Mouse (Mus musculus) liver, embryonic 11.5 days (tissue): ENCODE measurements around the gene Spryd3. TPM values are rescaled to one million over a fixed set of nuclear protein-coding genes. Genes with fewer than 3 reads are reported as not detected.

ENCODE experiments used
- ATAC-seq: fragments of 200-750 bp; cut with Nextera tagmentation; replicated peaks from 2 replicates; pipeline ENCODE4 v1.8.0; 2017; ENCODE audit warnings: moderate number of reproducible peaks, mild to moderate bottlenecking, moderate TSS enrichment, moderate library complexity; ENCODE audit not compliant: low FRiP score
- DNase-seq: peaks from one replicate; pipeline ENCODE4 v3.0.0-alpha.2; 2017; ENCODE audit warnings: low spot score
- H3K27ac ChIP-seq: fragments of 300-500 bp; sonication (generic); 2 replicates; pipeline ENCODE4 v1.5.1; 2014; ENCODE audit warnings: mild to moderate bottlenecking, low read depth, low read length, control low read depth
- H3K27me3 ChIP-seq: fragments of 300-500 bp; sonication (generic); replicated peaks from 2 replicates; pipeline ENCODE4 v1.6.1; 2014; ENCODE audit warnings: low read length, mixed read lengths; ENCODE audit not compliant: control insufficient read depth, insufficient read depth
- H3K36me3 ChIP-seq: fragments of 300-500 bp; sonication (generic); 2 replicates; pipeline ENCODE4 v1.6.1; 2014; ENCODE audit warnings: mild to moderate bottlenecking, low read length, moderate library complexity, mixed read lengths; ENCODE audit not compliant: control insufficient read depth, insufficient read depth
- H3K4me1 ChIP-seq: fragments of 300-500 bp; sonication (generic); replicated peaks from 2 replicates; pipeline ENCODE4 v1.6.1; 2014; ENCODE audit warnings: low read length, mixed read lengths; ENCODE audit not compliant: control insufficient read depth, insufficient read depth
- H3K4me2 ChIP-seq: fragments of 300-500 bp; sonication (generic); 2 replicates; pipeline ENCODE4 v1.6.1; 2014; ENCODE audit warnings: mild to moderate bottlenecking, control low read depth, moderate library complexity
- H3K4me3 ChIP-seq: fragments of 300-500 bp; sonication (generic); 2 replicates; pipeline ENCODE4 v1.5.1; 2014; ENCODE audit warnings: low read depth, low read length, control low read depth
- H3K9ac ChIP-seq: fragments of 300-500 bp; sonication (generic); 2 replicates; pipeline ENCODE4 v1.6.1; 2014; ENCODE audit warnings: low read depth, low read length, control low read depth
- H3K9me3 ChIP-seq: fragments of 300-500 bp; sonication (generic); 2 replicates; pipeline ENCODE4 v1.6.1; 2016; ENCODE audit warnings: low read length, inconsistent platforms, mixed read lengths; ENCODE audit not compliant: control insufficient read depth
- WGBS: fragments of 180-500 bp; shearing (Covaris S2); extraction: QIAGEN DNeasy Blood & Tissue Kit; methylation state at CpG from one replicate; pipeline ENCODE4 v1.1.7; 2014; 5-methylcytosine and 5-hydroxymethylcytosine counted together
- polyA plus RNA-seq: library from polyadenylated mRNA; unstranded; fragments of >200 nt; fragmentation: Nextera tagmentation; extraction: Ambion mirVana; gene quantifications from 2 replicates; pipeline ENCODE4 v1.2.1, GENCODE M21; 2014

Gene Spryd3
- polyA plus RNA-seq, 1 experiment from 2014 or later: 15.1 TPM

- no peak for ATAC-seq
- no peak overlapping the region for H3K9ac ChIP-seq
- H3K4me3 ChIP-seq: peak overlapping the region; percentile 13
- peaks cover 10% of the 10 kb centered on the region for H3K27me3 ChIP-seq
- WGBS: 19% methylated on average over 37 of the region's 38 CpGs
- no peaks in the 10 kb centered on the region for H3K9me3 ChIP-seq
- no peak overlapping the region for H3K27ac ChIP-seq
- DNase-seq: peak; percentile 65
- peak overlapping the region; percentile 59 for H3K4me2 ChIP-seq
- peaks cover 42% of the 10 kb centered on the region for H3K4me1 ChIP-seq
- H3K36me3 ChIP-seq: peaks cover 3% of the 10 kb centered on the region; the same call in 1 of the 2 replicates
These were observed 29.1 kb downstream of the Spryd3 start for GRCm38 (mm10) chr15:102106754-102107456.

- Histone ChIP-seq H3K27me3 (peaks cover 13% of the 10 kb centered on the region), H3K36me3 (peaks cover 3% of the 10 kb centered on the region; the same call in 1 of the 2 replicates), H3K9me3 (no peaks in the 10 kb centered on the region), H3K4me2 (peak overlapping the region; percentile 59), H3K4me3 (peak overlapping the region; percentile 13; the same call in 1 of the 2 replicates), H3K9ac (no peak overlapping the region), H3K27ac (no peak overlapping the region), H3K4me1 (peaks cover 50% of the 10 kb centered on the region)
- 28% methylated on average over 18 of the region's 18 CpGs for WGBS
- DNase-seq (no peak), ATAC-seq (no peak)
These were observed 30.0 kb downstream of the Spryd3 start for GRCm38 (mm10) chr15:102105764-102106730.

GRCm38 (mm10) chr15:102105360-102105759 is 30.7 kb downstream of the Spryd3 start:
- WGBS: 59% methylated on average over 5 of the region's 5 CpGs
- Histone ChIP-seq H3K9me3 (no peaks in the 10 kb centered on the region), H3K4me3 (no peak overlapping the region), H3K27ac (no peak overlapping the region), H3K4me2 (no peak overlapping the region; the same call in 1 of the 2 replicates), H3K27me3 (peaks cover 13% of the 10 kb centered on the region), H3K9ac (no peak overlapping the region), H3K36me3 (peaks cover under 1% of the 10 kb centered on the region; the same call in 1 of the 2 replicates), H3K4me1 (peaks cover 57% of the 10 kb centered on the region)
- DNase-seq (no peak), ATAC-seq (no peak)

- H3K4me1 ChIP-seq: peaks cover 62% of the 10 kb centered on the region
- WGBS: 33% methylated on average over 12 of the region's 12 CpGs
- DNase-seq (no peak), ATAC-seq (no peak)
- peaks cover 13% of the 10 kb centered on the region for H3K27me3 ChIP-seq
- no peaks in the 10 kb centered on the region for H3K9me3 ChIP-seq
- no peak overlapping the region; the same call in 1 of the 2 replicates for H3K9ac ChIP-seq
- no peaks in the 10 kb centered on the region for H3K36me3 ChIP-seq
- H3K27ac ChIP-seq: peak overlapping the region; percentile 77; the same call in 1 of the 2 replicates
- peak overlapping the region; percentile 98 for H3K4me2 ChIP-seq
- H3K4me3 ChIP-seq: peak overlapping the region; percentile 36
These were observed 32.0 kb downstream of the Spryd3 start for GRCm38 (mm10) chr15:102103947-102104555.

GRCm38 (mm10) chr15:102103371-102103946 is 32.6 kb downstream of the Spryd3 start:
- Histone ChIP-seq H3K4me3 (peak overlapping the region; percentile 36), H3K4me1 (peaks cover 62% of the 10 kb centered on the region), H3K9ac (peak overlapping the region; percentile 21), H3K9me3 (no peaks in the 10 kb centered on the region), H3K4me2 (peak overlapping the region; percentile 98), H3K36me3 (no peaks in the 10 kb centered on the region), H3K27ac (peak overlapping the region; percentile 77), H3K27me3 (peaks cover 13% of the 10 kb centered on the region)
- 12% methylated on average over 14 of the region's 14 CpGs for WGBS
- DNase-seq: no peak
- ATAC-seq: no peak

- H3K27me3 ChIP-seq: peaks cover 13% of the 10 kb centered on the region
- peak overlapping the region; percentile 77 for H3K27ac ChIP-seq
- peak overlapping the region; percentile 36 for H3K4me3 ChIP-seq
- ATAC-seq (no peak), DNase-seq (no peak)
- WGBS: 33% methylated on average over 6 of the region's 6 CpGs
- no peaks in the 10 kb centered on the region for H3K36me3 ChIP-seq
- H3K4me2 ChIP-seq: peak overlapping the region; percentile 98
- peak overlapping the region; percentile 21 for H3K9ac ChIP-seq
- H3K9me3 ChIP-seq: no peaks in the 10 kb centered on the region
- peaks cover 60% of the 10 kb centered on the region for H3K4me1 ChIP-seq
These were observed 33.4 kb downstream of the Spryd3 start for GRCm38 (mm10) chr15:102102548-102103121.

- Histone ChIP-seq H3K36me3 (no peaks in the 10 kb centered on the region), H3K4me3 (peak overlapping the region; percentile 36; the same call in 1 of the 2 replicates), H3K9me3 (no peaks in the 10 kb centered on the region), H3K27ac (peak overlapping the region; percentile 77), H3K4me1 (peaks cover 54% of the 10 kb centered on the region), H3K4me2 (peak overlapping the region; percentile 98), H3K27me3 (peaks cover 13% of the 10 kb centered on the region), H3K9ac (no peak overlapping the region)
- DNase-seq (no peak), ATAC-seq (no peak)
- 37% methylated on average over 11 of the region's 11 CpGs for WGBS
These were observed 34.1 kb downstream of the Spryd3 start for GRCm38 (mm10) chr15:102101672-102102541.
